Mouse (Mus musculus) midbrain, embryonic 12.5 days (tissue): Measurements from ENCODE around the gene Phf21b. TPM values are rescaled to one million over a fixed set of nuclear protein-coding genes. Genes with fewer than 3 reads are reported as not detected.

Experiments
- ATAC-seq: fragments of 200-750 bp; cut with Nextera tagmentation; 2 replicates; pipeline ENCODE4 v1.8.0; 2017; ENCODE audit warnings: low read depth, moderate TSS enrichment, moderate library complexity; ENCODE audit not compliant: low FRiP score
- H3K27ac ChIP-seq: fragments of 300-500 bp; sonication (generic); replicated peaks from 2 replicates; pipeline ENCODE4 v1.5.1; 2016; ENCODE audit warnings: mild to moderate bottlenecking
- H3K27me3 ChIP-seq: fragments of 300-500 bp; sonication (generic); 2 replicates; pipeline ENCODE4 v1.6.1; 2016; ENCODE audit warnings: mild to moderate bottlenecking
- H3K36me3 ChIP-seq: fragments of 300-500 bp; sonication (generic); 2 replicates; pipeline ENCODE4 v1.6.1; 2016
- H3K4me1 ChIP-seq: fragments of 300-500 bp; sonication (generic); 2 replicates; pipeline ENCODE4 v1.6.1; 2016
- H3K4me2 ChIP-seq: fragments of 300-500 bp; sonication (generic); replicated peaks from 2 replicates; pipeline ENCODE4 v1.6.1; 2016; ENCODE audit warnings: mild to moderate bottlenecking, moderate library complexity
- H3K4me3 ChIP-seq: fragments of 300-500 bp; sonication (generic); 2 replicates; pipeline ENCODE4 v1.5.1; 2016; ENCODE audit warnings: mild to moderate bottlenecking
- H3K9ac ChIP-seq: fragments of 300-500 bp; sonication (generic); replicated peaks from 2 replicates; pipeline ENCODE4 v1.6.1; 2016; ENCODE audit warnings: mild to moderate bottlenecking, moderate library complexity
- H3K9me3 ChIP-seq: fragments of 300-500 bp; sonication (generic); 2 replicates; pipeline ENCODE4 v1.6.1; 2016; ENCODE audit warnings: mild to moderate bottlenecking
- WGBS: fragments of 180-500 bp; shearing (Covaris S2); methylation state at CpG from one replicate; pipeline ENCODE4 v1.1.7; 2016; 5-methylcytosine and 5-hydroxymethylcytosine counted together
- polyA plus RNA-seq: library from polyadenylated mRNA; unstranded; fragments of >200 nt; fragmentation: Nextera tagmentation; extraction: Ambion mirVana; gene quantifications from 2 replicates; pipeline ENCODE4 v1.2.1, GENCODE M21; 2016

Gene Phf21b
- polyA plus RNA-seq, 1 experiment from 2014 or later: 22.3 TPM

- no peak for ATAC-seq
- 90% methylated on average over 3 of the region's 3 CpGs for WGBS
- Histone ChIP-seq H3K4me3 (no peak overlapping the region), H3K27me3 (no peaks in the 10 kb centered on the region), H3K4me1 (no peaks in the 10 kb centered on the region), H3K9me3 (no peaks in the 10 kb centered on the region), H3K4me2 (no peak overlapping the region), H3K27ac (no peak overlapping the region), H3K9ac (no peak overlapping the region), H3K36me3 (no peaks in the 10 kb centered on the region)
Observed at GRCm38 (mm10) chr15:84871802-84872201, 16.0 kb upstream of the Phf21b start.

GRCm38 (mm10) chr15:84861911-84862310 is 6.1 kb upstream of the Phf21b start:
- Histone ChIP-seq H3K36me3 (no peaks in the 10 kb centered on the region), H3K4me1 (peaks cover 4% of the 10 kb centered on the region), H3K9me3 (no peaks in the 10 kb centered on the region), H3K27me3 (peaks cover 19% of the 10 kb centered on the region), H3K27ac (no peak overlapping the region), H3K9ac (no peak overlapping the region), H3K4me2 (no peak overlapping the region), H3K4me3 (no peak overlapping the region)
- 90% methylated on average over 8 of the region's 8 CpGs for WGBS
- ATAC-seq: no peak

GRCm38 (mm10) chr15:84857623-84858022 is 1.8 kb upstream of the Phf21b start:
- 78% methylated on average over 2 of the region's 2 CpGs for WGBS
- ATAC-seq: no peak
- H3K4me3 ChIP-seq: no peak overlapping the region
- H3K9me3 ChIP-seq: no peaks in the 10 kb centered on the region
- peaks cover 11% of the 10 kb centered on the region for H3K4me1 ChIP-seq
- H3K4me2 ChIP-seq: no peak overlapping the region
- no peak overlapping the region for H3K27ac ChIP-seq
- no peaks in the 10 kb centered on the region for H3K36me3 ChIP-seq
- H3K27me3 ChIP-seq: peaks cover 19% of the 10 kb centered on the region
- H3K9ac ChIP-seq: no peak overlapping the region

GRCm38 (mm10) chr15:84854921-84855901 is 638 bp downstream of the Phf21b start:
- peaks cover 19% of the 10 kb centered on the region for H3K27me3 ChIP-seq
- 0 out of 2 replicates have a peak, but pooled peaks cover 6% of the 10 kb centered on the region for H3K36me3 ChIP-seq
- H3K4me2 ChIP-seq: peak overlapping the region; percentile 82
- peak overlapping the region; percentile 99 for H3K27ac ChIP-seq
- WGBS: under 1% methylated on average over 84 of the region's 88 CpGs
- H3K9me3 ChIP-seq: no peaks in the 10 kb centered on the region
- peak overlapping the region; percentile 93 for H3K4me3 ChIP-seq
- H3K4me1 ChIP-seq: peaks cover 35% of the 10 kb centered on the region
- H3K9ac ChIP-seq: peak overlapping the region; percentile 85
- ATAC-seq: peak; percentile 48

- peak overlapping the region; percentile 99 for H3K27ac ChIP-seq
- peaks cover 19% of the 10 kb centered on the region for H3K27me3 ChIP-seq
- no peaks in the 10 kb centered on the region for H3K9me3 ChIP-seq
- H3K4me2 ChIP-seq: peak overlapping the region; percentile 82
- peaks cover 45% of the 10 kb centered on the region for H3K4me1 ChIP-seq
- peaks cover 7% of the 10 kb centered on the region; the same call in 1 of the 2 replicates for H3K36me3 ChIP-seq
- under 1% methylated on average over 49 of the region's 49 CpGs for WGBS
- peak overlapping the region; percentile 85 for H3K9ac ChIP-seq
- no peak for ATAC-seq
- peak overlapping the region; percentile 93 for H3K4me3 ChIP-seq
Observed at GRCm38 (mm10) chr15:84854171-84854811, 1.6 kb downstream of the Phf21b start.

GRCm38 (mm10) chr15:84853261-84854137 is 2.4 kb downstream of the Phf21b start:
- peaks cover 52% of the 10 kb centered on the region for H3K4me1 ChIP-seq
- peak; percentile 81 for ATAC-seq
- peaks cover 16% of the 10 kb centered on the region for H3K27me3 ChIP-seq
- H3K9ac ChIP-seq: peak overlapping the region; percentile 85
- H3K9me3 ChIP-seq: no peaks in the 10 kb centered on the region
- peak overlapping the region; percentile 93 for H3K4me3 ChIP-seq
- H3K4me2 ChIP-seq: peak overlapping the region; percentile 82
- H3K27ac ChIP-seq: peak overlapping the region; percentile 99
- WGBS: under 1% methylated on average over 70 of the region's 84 CpGs
- H3K36me3 ChIP-seq: peaks cover 15% of the 10 kb centered on the region; the same call in 1 of the 2 replicates

- peaks cover 62% of the 10 kb centered on the region for H3K4me1 ChIP-seq
- ATAC-seq: no peak
- 9% methylated on average over 10 of the region's 10 CpGs for WGBS
Observed at GRCm38 (mm10) chr15:84852457-84853070, 3.3 kb downstream of the Phf21b start.

GRCm38 (mm10) chr15:84850321-84850720 is 5.5 kb downstream of the Phf21b start:
- no peaks in the 10 kb centered on the region for H3K27me3 ChIP-seq
- no peaks in the 10 kb centered on the region for H3K9me3 ChIP-seq
- ATAC-seq: no peak
- no peak overlapping the region for H3K4me3 ChIP-seq
- H3K36me3 ChIP-seq: peaks cover 16% of the 10 kb centered on the region; the same call in 1 of the 2 replicates
- peak overlapping the region; percentile 82; the same call in 1 of the 2 replicates for H3K4me2 ChIP-seq
- H3K4me1 ChIP-seq: peaks cover 74% of the 10 kb centered on the region
- H3K9ac ChIP-seq: no peak overlapping the region
- H3K27ac ChIP-seq: no peak overlapping the region
- WGBS: 100% methylated on average over 1 of the region's 1 CpGs

More at GRCm38 (mm10) chr15:84852457-84853070, 3.3 kb downstream of the Phf21b start:
- H3K9me3 ChIP-seq: no peaks in the 10 kb centered on the region
- H3K4me2 ChIP-seq: peak overlapping the region; percentile 82
- peak overlapping the region; percentile 99 for H3K27ac ChIP-seq
- peaks cover 7% of the 10 kb centered on the region for H3K27me3 ChIP-seq
- H3K4me3 ChIP-seq: peak overlapping the region; percentile 93
- peak overlapping the region; percentile 85 for H3K9ac ChIP-seq
- peaks cover 16% of the 10 kb centered on the region; the same call in 1 of the 2 replicates for H3K36me3 ChIP-seq

GRCm38 (mm10) chr15:84846216-84846615 is 9.6 kb downstream of the Phf21b start:
- 0 out of 2 replicates have a peak overlapping the region, but pooled peaks have one; percentile 30 for H3K27ac ChIP-seq
- no peak for ATAC-seq
- no peak overlapping the region for H3K4me2 ChIP-seq

GRCm38 (mm10) chr15:84844831-84845230 is 11.0 kb downstream of the Phf21b start:
- H3K9me3 ChIP-seq: no peaks in the 10 kb centered on the region
- no peak for ATAC-seq
- peaks cover 92% of the 10 kb centered on the region for H3K4me1 ChIP-seq
- no peak overlapping the region for H3K4me3 ChIP-seq
- no peak overlapping the region for H3K4me2 ChIP-seq
- no peak overlapping the region for H3K9ac ChIP-seq
- no peaks in the 10 kb centered on the region for H3K27me3 ChIP-seq
- H3K27ac ChIP-seq: no peak overlapping the region
- peaks cover 9% of the 10 kb centered on the region; the same call in 1 of the 2 replicates for H3K36me3 ChIP-seq
- WGBS: 90% methylated on average over 3 of the region's 4 CpGs

More at GRCm38 (mm10) chr15:84846216-84846615, 9.6 kb downstream of the Phf21b start:
- 81% methylated on average over 3 of the region's 3 CpGs for WGBS
- H3K36me3 ChIP-seq: peaks cover 16% of the 10 kb centered on the region; the same call in 1 of the 2 replicates
- H3K9ac ChIP-seq: no peak overlapping the region
- H3K4me1 ChIP-seq: peaks cover 97% of the 10 kb centered on the region
- no peaks in the 10 kb centered on the region for H3K27me3 ChIP-seq
- no peaks in the 10 kb centered on the region for H3K9me3 ChIP-seq
- no peak overlapping the region for H3K4me3 ChIP-seq

GRCm38 (mm10) chr15:84843034-84843433 is 12.8 kb downstream of the Phf21b start:
- H3K27ac ChIP-seq: peak overlapping the region; percentile 70
- ATAC-seq: no peak
- 71% methylated on average over 10 of the region's 10 CpGs for WGBS
- no peak overlapping the region for H3K4me3 ChIP-seq
- peak overlapping the region; percentile 25 for H3K4me2 ChIP-seq
- peaks cover under 1% of the 10 kb centered on the region; the same call in 1 of the 2 replicates for H3K36me3 ChIP-seq
- no peaks in the 10 kb centered on the region for H3K27me3 ChIP-seq
- peaks cover 78% of the 10 kb centered on the region for H3K4me1 ChIP-seq
- H3K9me3 ChIP-seq: no peaks in the 10 kb centered on the region
- peak overlapping the region; percentile 15 for H3K9ac ChIP-seq
